Mouse (Mus musculus) gastrocnemius, adult 8-10 months (tissue): Measurements from ENCODE around the gene Elmo3. TPM values are rescaled to one million over a fixed set of nuclear protein-coding genes. Genes with fewer than 3 reads are reported as not detected.
A peak's percentile ranks its signal among the peaks of the same experiment; 100 is the strongest.

Source experiments
- DNase-seq, 2 experiments: peaks; one replicate each; pipeline ENCODE4 v3.0.0; 2022; ENCODE audit warnings: low spot score in 2 of 2
- total RNA-seq, 4 experiments: library from RNA; stranded (reverse); gene quantifications; 2 replicates each; pipeline ENCODE4 v1.2.4; 2022

The Elmo3 gene
- total RNA-seq, 4 experiments from 2014 or later: 0.99 to 2.7 (median 1.4) TPM

DNA sequence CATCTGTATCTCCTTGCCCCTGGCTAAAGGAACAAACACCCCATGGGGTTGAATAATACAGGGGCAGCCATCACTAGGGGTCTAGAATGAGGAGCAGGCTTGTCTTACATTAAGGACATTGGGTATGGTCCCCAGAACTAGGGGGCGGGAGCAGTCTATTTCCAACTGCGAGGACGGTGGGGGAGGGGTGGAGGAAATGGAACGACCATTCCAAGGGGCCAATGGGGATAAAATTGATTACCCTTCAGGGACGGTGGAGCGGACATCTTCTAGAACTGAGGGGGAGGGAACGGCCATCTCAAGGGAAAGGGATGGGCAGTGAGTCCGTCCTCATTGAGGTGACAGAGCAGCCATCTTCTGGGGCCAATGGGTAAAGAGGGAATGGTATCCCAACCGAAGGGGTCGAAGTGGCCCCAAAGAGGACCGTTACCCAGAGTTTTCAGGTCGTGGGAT is 20.3 kb downstream of the Elmo3 start:
- DNase-seq: no peak

DNA sequence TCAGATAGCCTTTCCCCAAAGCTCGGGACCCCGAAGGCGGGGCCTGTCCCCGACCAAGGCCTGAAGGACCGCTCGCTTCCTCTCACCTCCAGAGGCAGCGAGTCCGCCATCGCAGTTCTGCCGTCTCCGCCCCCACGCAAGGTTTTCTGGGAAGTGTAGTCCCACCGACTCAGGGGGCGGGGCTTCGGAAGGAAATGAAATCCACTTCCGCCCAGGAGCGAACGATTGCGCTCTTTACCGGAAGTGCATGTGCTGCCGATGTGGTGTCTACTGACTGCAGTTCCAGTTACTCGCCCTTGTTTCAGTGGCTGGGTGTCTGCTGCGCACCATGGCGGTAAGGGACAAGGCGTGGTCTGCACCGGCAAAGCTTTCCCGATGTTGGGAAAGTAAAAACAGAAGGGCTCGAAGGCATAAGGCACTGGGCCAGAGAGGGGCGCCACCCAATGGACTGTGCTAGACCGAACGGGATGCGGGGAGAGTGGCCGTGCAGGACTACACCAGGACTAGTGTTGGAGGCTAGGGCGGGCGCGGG is 20.8 kb downstream of the Elmo3 start, which contains the start of the genes Lrrc29 and Tmem208:
Lrrc29 (minus strand) TSS at position 138 of the 532 bp plus-strand sequence.
Tmem208 (plus strand) TSS at position 214 of the 532 bp plus-strand sequence.
- DNase-seq: peak; percentile 93 to 94

GRCm38 (mm10) chr8:105326968-105327367 is 21.6 kb downstream of the Elmo3 start:
- DNase-seq: no peak

DNA sequence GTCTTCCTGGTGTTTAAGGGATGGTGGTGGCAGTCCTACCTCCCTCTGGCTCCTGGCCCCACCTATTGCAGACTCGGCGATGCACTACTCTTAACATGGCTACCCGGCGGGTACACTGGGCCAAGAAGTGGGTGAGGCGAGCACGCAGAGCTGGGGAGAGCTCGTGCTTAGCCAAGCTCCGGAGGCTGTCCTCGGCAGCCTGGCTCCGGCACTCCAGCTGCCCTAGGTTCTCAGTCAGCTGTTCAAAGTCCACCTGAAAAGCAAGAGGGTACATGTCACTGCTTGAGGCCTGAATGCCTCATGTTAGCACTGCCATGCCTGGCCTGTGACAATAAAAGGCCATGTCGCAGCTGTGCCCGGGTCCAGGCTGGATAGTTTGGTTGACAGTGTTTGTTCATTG is 24.9 kb downstream of the Elmo3 start:
- peak in 1 of 2 experiments; percentile 2 for DNase-seq

GRCm38 (mm10) chr8:105331469-105331868 is 26.1 kb downstream of the Elmo3 start:
- peak in 1 of 2 experiments; percentile 3 for DNase-seq

DNA sequence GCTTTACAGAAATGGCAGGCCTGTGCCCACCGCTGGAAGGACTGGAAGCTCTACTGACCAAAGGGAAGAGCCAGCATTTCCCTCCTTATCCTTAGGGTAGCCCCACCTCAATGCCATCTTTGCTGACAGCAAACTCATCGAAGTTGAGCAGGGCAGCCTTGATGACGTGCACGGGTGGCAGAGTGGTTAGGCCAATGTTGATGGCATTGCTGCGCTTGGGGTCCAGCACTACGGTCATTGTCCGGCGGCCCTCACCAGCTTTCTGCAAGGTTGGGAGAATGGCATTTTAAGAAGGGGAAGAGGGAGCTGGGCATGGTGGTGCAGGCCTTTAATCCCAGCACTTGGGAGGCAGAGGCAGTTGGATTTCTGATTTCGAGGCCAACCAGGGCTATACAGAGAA is 26.5 kb downstream of the Elmo3 start:
- no peak for DNase-seq

- DNase-seq: no peak
Observed at GRCm38 (mm10) chr8:105332523-105332922, 27.1 kb downstream of the Elmo3 start.

GRCm38 (mm10) chr8:105336373-105337130 is 31.2 kb downstream of the Elmo3 start:
- no peak for DNase-seq

DNA sequence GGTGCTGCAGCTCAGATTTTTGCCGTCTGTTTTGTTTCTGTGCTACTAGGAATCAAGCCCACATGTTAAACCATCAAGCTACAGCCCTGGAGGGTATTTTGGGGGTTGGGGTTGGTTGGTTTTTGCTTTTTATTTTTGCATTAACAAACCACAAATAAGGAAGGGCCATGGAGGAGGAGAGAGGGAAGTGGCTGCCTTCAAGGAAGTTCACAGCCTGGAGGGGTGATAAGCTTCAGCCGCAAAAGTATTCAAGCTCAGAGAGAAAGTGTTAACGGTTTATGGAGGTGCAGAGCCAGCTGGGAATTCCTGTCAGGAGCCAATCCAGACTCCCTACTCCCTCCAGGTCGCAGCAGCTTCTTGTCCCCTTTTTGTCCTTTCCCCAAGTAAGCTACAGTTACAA is 33.6 kb downstream of the Elmo3 start:
- no peak for DNase-seq

DNA sequence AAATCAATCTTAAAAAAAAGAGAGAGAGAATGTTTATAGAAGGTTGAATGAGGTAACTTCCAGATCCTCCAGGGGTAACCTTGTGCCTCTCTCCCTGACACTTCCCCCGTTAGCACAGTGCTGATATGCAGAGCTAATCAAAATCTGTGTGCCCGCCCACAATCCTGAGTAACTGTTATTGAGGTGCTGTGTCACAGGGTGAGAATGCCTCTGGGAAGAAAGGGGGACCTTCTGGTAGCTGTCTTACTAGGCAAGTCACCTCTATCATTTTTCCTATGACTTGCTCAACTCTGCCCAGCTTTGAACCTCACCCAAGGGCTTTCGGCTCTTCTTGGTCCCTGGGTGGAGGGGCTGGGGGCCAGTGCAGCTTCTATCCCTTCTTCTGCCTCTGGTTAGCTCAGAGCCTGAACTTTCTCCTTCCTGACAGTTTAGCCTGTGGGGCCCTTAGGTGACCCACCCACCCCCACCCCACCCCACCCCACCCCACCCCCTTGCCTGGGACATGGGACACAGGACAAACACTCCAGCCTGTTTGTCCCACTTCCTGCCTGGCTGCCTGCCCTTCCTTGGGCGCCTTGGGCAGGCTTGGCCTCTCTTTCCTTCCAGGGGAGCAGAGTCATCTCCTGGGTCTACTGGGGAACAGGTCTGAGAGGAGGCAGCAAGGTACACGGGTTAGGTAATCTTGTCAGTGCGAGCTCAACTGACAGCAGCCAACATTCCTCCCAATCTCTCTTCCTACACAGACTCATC is 34.7 kb downstream of the Elmo3 start:
- DNase-seq: no peak

DNA sequence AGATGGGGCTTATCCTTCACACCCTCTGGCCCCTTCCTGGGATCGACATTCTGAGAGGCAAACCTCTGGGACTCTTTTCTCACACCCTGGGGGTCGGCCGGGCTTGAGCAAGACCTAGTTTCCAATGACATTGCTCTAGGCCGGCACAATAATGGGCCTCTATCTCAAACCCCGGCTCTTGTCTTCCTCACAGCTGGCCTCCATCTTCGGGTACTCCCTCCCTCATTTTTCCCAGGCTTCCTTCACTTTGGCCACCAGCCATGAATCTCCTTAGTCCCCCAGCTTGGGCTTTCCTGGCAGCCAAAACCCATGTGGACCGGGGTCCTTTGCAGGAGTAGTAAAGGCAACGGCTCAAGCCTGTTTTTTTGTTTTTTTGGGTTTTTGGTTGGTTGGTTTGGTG is 36.0 kb downstream of the Elmo3 start:
- DNase-seq: no peak

DNA sequence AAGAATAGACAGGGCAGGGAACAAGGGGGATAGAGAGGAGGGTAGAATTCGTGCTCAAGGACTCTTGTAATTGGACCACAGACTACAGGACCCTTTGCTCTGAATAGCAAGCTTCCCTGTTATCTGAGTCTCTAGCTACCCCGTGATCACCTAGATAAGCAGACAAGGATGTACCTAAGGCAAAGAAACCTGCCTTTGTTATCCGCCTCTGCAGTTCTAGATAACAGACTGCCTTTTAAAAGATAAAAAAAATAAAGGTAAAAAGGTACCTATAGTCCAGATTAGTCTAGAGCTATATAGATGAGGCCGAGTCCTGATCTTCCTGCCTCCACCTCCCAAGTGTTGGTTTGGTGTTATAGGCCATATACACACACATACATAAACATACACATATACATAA is 37.4 kb downstream of the Elmo3 start:
- DNase-seq: no peak

GRCm38 (mm10) chr8:105343791-105344574 is 38.6 kb downstream of the Elmo3 start:
- DNase-seq: no peak

DNA sequence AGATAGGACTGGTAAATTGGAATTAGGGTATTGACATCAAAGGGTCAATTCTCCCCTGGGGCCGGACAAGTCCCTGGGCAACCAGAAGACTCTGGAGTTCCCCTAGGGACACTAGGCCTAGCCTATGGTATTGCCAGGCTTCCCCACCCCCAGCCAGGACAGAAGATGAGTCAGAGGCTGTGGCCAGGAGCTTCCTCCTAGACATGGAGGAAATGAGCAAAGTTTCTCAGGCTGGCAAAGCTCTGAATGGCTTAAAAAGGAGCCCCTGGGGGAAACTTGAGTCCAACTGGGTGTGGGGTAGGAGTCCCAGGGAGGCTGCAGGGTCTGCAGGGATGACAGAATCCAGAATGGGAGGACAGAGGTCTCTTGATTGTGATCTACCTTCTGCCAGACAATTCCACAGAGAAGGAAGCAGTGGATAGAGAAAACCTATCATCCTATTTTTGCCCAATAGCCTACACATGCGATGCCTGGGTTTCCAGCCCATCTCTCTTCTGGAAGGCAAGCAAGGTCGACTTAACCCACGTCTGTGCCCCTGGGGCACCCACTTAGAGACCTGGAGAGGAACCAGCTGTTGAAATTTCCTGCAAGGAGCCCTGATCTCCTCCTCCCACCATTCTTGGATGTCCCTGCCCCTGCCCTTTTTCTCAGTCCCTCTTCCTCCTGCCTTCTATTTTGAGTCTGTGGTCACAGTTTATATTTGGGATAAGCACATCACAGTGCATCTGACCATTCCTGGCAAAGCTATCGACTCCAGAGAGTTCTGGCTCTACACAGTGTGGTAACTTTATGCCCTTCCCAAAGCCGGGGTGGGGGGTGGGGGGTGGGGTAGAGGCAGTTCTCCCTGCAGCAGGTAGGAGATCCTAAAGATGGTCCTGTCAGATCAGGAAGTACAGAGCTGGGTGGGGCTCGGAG is 39.9 kb downstream of the Elmo3 start:
- DNase-seq: no peak

- DNase-seq: peak; percentile 71 to 77
Observed at GRCm38 (mm10) chr8:105346611-105347427, 41.4 kb downstream of the Elmo3 start.

GRCm38 (mm10) chr8:105347428-105348221 is 42.2 kb downstream of the Elmo3 start, which contains the start of gene Fhod1:
Gene Fhod1 (minus strand): TSS chr8:105347953.
- DNase-seq: peak; percentile 89 to 92

DNA sequence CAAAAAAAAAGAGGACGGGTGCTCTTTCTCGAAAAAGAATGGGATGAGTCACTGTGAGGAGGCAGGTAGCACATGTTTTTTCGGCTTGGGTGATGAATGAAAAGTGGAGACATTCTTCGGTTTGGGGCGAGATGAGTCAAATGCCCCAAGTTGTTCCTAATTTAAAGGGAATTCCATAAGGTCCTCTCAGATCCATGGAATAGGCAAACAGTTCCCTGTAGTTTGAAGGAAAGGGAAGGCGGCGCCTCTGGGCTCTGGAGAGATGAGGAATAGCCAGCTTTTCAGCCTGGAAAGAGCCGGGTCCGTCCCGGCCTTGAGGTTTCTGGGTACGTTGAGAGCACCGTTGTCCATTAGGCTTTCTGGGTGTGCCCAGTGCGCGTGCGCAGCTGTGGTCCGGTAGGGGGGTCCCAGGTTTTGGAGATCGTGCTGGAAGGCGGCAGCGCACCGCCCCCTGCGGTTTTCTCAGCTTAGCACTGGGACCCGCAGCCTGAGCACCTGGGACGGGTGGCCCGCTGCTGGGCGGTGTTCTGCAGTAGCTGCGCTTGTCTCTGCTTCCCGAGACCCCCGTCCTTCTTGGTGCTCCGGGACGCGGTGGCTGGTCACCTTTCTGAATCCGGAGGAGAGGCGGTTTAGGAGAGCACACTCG is 43.2 kb downstream of the Elmo3 start, which contains the start of gene Slc9a5:
Slc9a5 (plus strand) TSS at position 394 of the 646 bp plus-strand sequence.
- DNase-seq: no peak
